Mouse (Mus musculus) adrenal gland, adult 18-20 months (tissue): ENCODE results near the gene Abca9. TPM values are rescaled to one million over a fixed set of nuclear protein-coding genes. Genes with fewer than 3 reads are reported as not detected.

ENCODE experiments used
- DNase-seq, 2 experiments: peaks; one replicate each; pipeline ENCODE4 v3.0.0; 2021 to 2022; ENCODE audit warnings: low spot score in 2 of 2
- long read RNA-seq, 2 experiments: library from polyadenylated mRNA; stranded (forward); transcript quantifications; one replicate each; pipeline ENCODE4 v2.0.0; 2021
- total RNA-seq, 2 experiments: library from RNA; stranded (reverse); gene quantifications; 1 replicate in 1 of 2; 2 replicates in 1 of 2; pipeline ENCODE4 v1.2.3; 2021

The Abca9 gene
- 10 to 100 TPM; 20.4 to 21.1 TPM for total RNA-seq
- long read RNA-seq, experiment 1, full-length matches to known transcripts: 1 of 2 reads
- long read RNA-seq, experiment 1, partial matches to known transcripts: 1 of 2 reads
- long read RNA-seq, experiment 1, other reads (novel, unspliced or antisense): 0 of 2 reads
- long read RNA-seq, experiment 2, full-length matches to known transcripts: 1 of 1 reads
- long read RNA-seq, experiment 2, partial matches to known transcripts: 0 of 1 reads
- long read RNA-seq, experiment 2, other reads (novel, unspliced or antisense): 0 of 1 reads

- DNase-seq: no peak
Observed at GRCm38 (mm10) chr11:110167459-110168251, at the start of gene Abca9. Abca9 (minus strand) TSS chr11:110168196.

- no peak for DNase-seq
Observed at GRCm38 (mm10) chr11:110217118-110217517, 49.1 kb upstream of the Abca9 start.

- no peak for DNase-seq
Observed at GRCm38 (mm10) chr11:110203930-110204329, 35.9 kb upstream of the Abca9 start.

GRCm38 (mm10) chr11:110198882-110199281, 30.9 kb upstream of the Abca9 start:
- no peak for DNase-seq

GRCm38 (mm10) chr11:110196561-110197306, 28.7 kb upstream of the Abca9 start:
- DNase-seq: no peak

- no peak for DNase-seq
Observed at GRCm38 (mm10) chr11:110195310-110195709, 27.3 kb upstream of the Abca9 start.

GRCm38 (mm10) chr11:110171212-110171611, 3.2 kb upstream of the Abca9 start:
- no peak for DNase-seq

- DNase-seq: no peak
Observed at GRCm38 (mm10) chr11:110165822-110166221, 2.2 kb downstream of the Abca9 start.

GRCm38 (mm10) chr11:110165409-110165808, 2.6 kb downstream of the Abca9 start:
- no peak for DNase-seq

GRCm38 (mm10) chr11:110157059-110157458, 10.9 kb downstream of the Abca9 start:
- no peak for DNase-seq

- DNase-seq: no peak
Observed at GRCm38 (mm10) chr11:110155985-110156384, 12.0 kb downstream of the Abca9 start.

GRCm38 (mm10) chr11:110147640-110148039, 20.4 kb downstream of the Abca9 start:
- DNase-seq: no peak

- DNase-seq: no peak
Observed at GRCm38 (mm10) chr11:110145421-110145820, 22.6 kb downstream of the Abca9 start.

- no peak for DNase-seq
Observed at GRCm38 (mm10) chr11:110130760-110131159, 37.2 kb downstream of the Abca9 start.

- DNase-seq: no peak
Observed at GRCm38 (mm10) chr11:110111137-110111536, 56.9 kb downstream of the Abca9 start.

GRCm38 (mm10) chr11:110101437-110101836, 66.6 kb downstream of the Abca9 start:
- no peak for DNase-seq

GRCm38 (mm10) chr11:110098901-110099300, 69.1 kb downstream of the Abca9 start:
- DNase-seq: no peak

GRCm38 (mm10) chr11:110097465-110097864, 70.5 kb downstream of the Abca9 start:
- no peak for DNase-seq

GRCm38 (mm10) chr11:110095858-110096257, 72.1 kb downstream of the Abca9 start, which contains the start of gene Abca8a:
Abca8a (minus strand) TSS chr11:110095978.
- DNase-seq: no peak

- DNase-seq: no peak
Observed at GRCm38 (mm10) chr11:110094846-110095380, 73.1 kb downstream of the Abca9 start.

- no peak for DNase-seq
Observed at GRCm38 (mm10) chr11:110094236-110094635, 73.8 kb downstream of the Abca9 start.
